ENCODE assay signal across 8 mouse cellular contexts in genomic region chr9:21769558-21770183, GRCm38 (mm10). TPM values are rescaled to one million over a fixed set of nuclear protein-coding genes. Genes with fewer than 3 reads are reported as not detected.
DNase-seq lines count a peak whose midpoint lies in the region; ATAC-seq lines count a peak whose summit lies in the region.

No protein-coding gene starts in this region.

- 77% methylated on average over 26 of the region's 26 CpGs for WGBS in midbrain, embryonic 15.5 days
- 75% methylated on average over 26 of the region's 26 CpGs for WGBS in midbrain, embryonic 14.5 days
- WGBS in heart, embryonic 14.5 days = 46% methylated on average over 26 of the region's 26 CpGs

- peaks cover 11% of the 10 kb centered on the region for H3K4me1 ChIP-seq in midbrain, embryonic 15.5 days
- no peaks in the 10 kb centered on the region for H3K4me1 ChIP-seq in midbrain, embryonic 14.5 days (ENCODE audit: control insufficient read depth, insufficient read depth, low read length)
- H3K4me1 ChIP-seq in heart, embryonic 14.5 days (ENCODE audit: control insufficient read depth in 2 of 2, insufficient read depth in 2 of 2, low read length in 2 of 2) = peaks cover 17 to 25% of the 10 kb centered on the region in 2 experiments

- no peak overlapping the region for H3K4me2 ChIP-seq in midbrain, embryonic 15.5 days
- no peak overlapping the region for H3K4me2 ChIP-seq in midbrain, embryonic 14.5 days (ENCODE audit: low read length)
- no peak overlapping the region for H3K4me2 ChIP-seq in heart, embryonic 14.5 days (ENCODE audit: low read length)

- DNase-seq in adrenal gland, postnatal 10 days = peak; percentile 49
- DNase-seq in adrenal gland, postnatal 4 days (ENCODE audit: low spot score in 2 of 2) = no peak
- no peak for DNase-seq in midbrain, embryonic 14.5 days
- peak; percentile 53 for DNase-seq in lung, postnatal 14 days
- DNase-seq in right cerebral cortex, postnatal 25 days = no peak

- H3K9me3 ChIP-seq in midbrain, embryonic 15.5 days = no peaks in the 10 kb centered on the region
- no peaks in the 10 kb centered on the region for H3K9me3 ChIP-seq in midbrain, embryonic 14.5 days (ENCODE audit: control insufficient read depth, low read length)
- no peaks in the 10 kb centered on the region for H3K9me3 ChIP-seq in heart, embryonic 14.5 days (ENCODE audit: control insufficient read depth, low read length)

- H3K27ac ChIP-seq in midbrain, embryonic 15.5 days = no peak overlapping the region
- H3K27ac ChIP-seq in midbrain, embryonic 14.5 days (replicated peaks; ENCODE audit: low read depth, low read length) = no peak overlapping the region
- peak overlapping the region; percentile 82 to 90 for H3K27ac ChIP-seq in heart, embryonic 14.5 days (replicated peaks in 1 of 2; ENCODE audit: control insufficient read depth in 1 of 2, insufficient read depth in 1 of 2, low read depth in 2 of 2, low read length in 2 of 2)

- no peaks in the 10 kb centered on the region for H3K36me3 ChIP-seq in midbrain, embryonic 15.5 days (replicated peaks)
- no peaks in the 10 kb centered on the region for H3K36me3 ChIP-seq in midbrain, embryonic 14.5 days (ENCODE audit: control insufficient read depth, insufficient read depth, low read length)
- peaks cover 85% of the 10 kb centered on the region for H3K36me3 ChIP-seq in heart, embryonic 14.5 days (ENCODE audit: control insufficient read depth, insufficient read depth, low read length)

- no peak overlapping the region for H3K4me3 ChIP-seq in midbrain, embryonic 15.5 days
- H3K4me3 ChIP-seq in midbrain, embryonic 14.5 days (replicated peaks; ENCODE audit: low read depth, low read length) = no peak overlapping the region
- H3K4me3 ChIP-seq in heart, embryonic 14.5 days (ENCODE audit: control insufficient read depth in 1 of 2, insufficient read depth in 1 of 2, low read depth in 1 of 2, low read length in 2 of 2) = no peak overlapping the region

- ATAC-seq in midbrain, embryonic 15.5 days (replicated peaks) = 0 out of 2 replicates have a peak, but pooled peaks have one; percentile 33
- ATAC-seq in midbrain, embryonic 14.5 days (ENCODE audit: low FRiP score, low TSS enrichment) = no peak
- ATAC-seq in heart, embryonic 14.5 days (ENCODE audit: insufficient number of reproducible peaks, insufficient read depth, low FRiP score, low read depth) = no peak
- ATAC-seq in megakaryocyte, adult 5-6 weeks (ENCODE audit: poor library complexity, severe bottlenecking) = no peak

- no peaks in the 10 kb centered on the region for H3K27me3 ChIP-seq in midbrain, embryonic 15.5 days (replicated peaks)
- H3K27me3 ChIP-seq in midbrain, embryonic 14.5 days (ENCODE audit: control insufficient read depth, insufficient read depth, low read length) = no peaks in the 10 kb centered on the region
- H3K27me3 ChIP-seq in heart, embryonic 14.5 days (ENCODE audit: control insufficient read depth, insufficient read depth, low read length) = no peaks in the 10 kb centered on the region

- H3K9ac ChIP-seq in midbrain, embryonic 15.5 days = no peak overlapping the region
- no peak overlapping the region for H3K9ac ChIP-seq in midbrain, embryonic 14.5 days (replicated peaks; ENCODE audit: low read length)
- H3K9ac ChIP-seq in heart, embryonic 14.5 days (ENCODE audit: low read length) = peak overlapping the region; percentile 1; the same call in 1 of the 2 replicates

RNA-seq across cellular contexts. Expression of gene Spc24, which starts 9.6 kb away (rescaled TPM):
- total RNA-seq in adrenal gland, postnatal 10 days (2021) = 10 to 100 TPM; 12.6 to 14.3 TPM
- total RNA-seq in adrenal gland, postnatal 4 days (2021) = 10 to 100 TPM; 19.6 to 22.8 TPM
- polyA plus RNA-seq in midbrain, embryonic 15.5 days (2015; fragmentation: Nextera tagmentation; extraction: Ambion mirVana) = 15.7 and 17.8 TPM in 2 replicates
- 19.9 and 21.4 TPM in 2 replicates for polyA plus RNA-seq in midbrain, embryonic 14.5 days (2014; fragmentation: Nextera tagmentation; extraction: Ambion mirVana)
- polyA plus RNA-seq in heart, embryonic 14.5 days (2014; fragmentation: Nextera tagmentation; extraction: Ambion mirVana) = 82.9 and 97.9 TPM in 2 replicates
- total RNA-seq in megakaryocyte, adult 5-6 weeks (2015) = 49.8 and 57.8 TPM in 2 replicates
- total RNA-seq in megakaryocyte, adult 5-6 weeks (2017) = 127 and 156 TPM in 2 replicates

RNA-seq across cellular contexts. Expression of gene Kank2, which starts 28.9 kb away (rescaled TPM):
- total RNA-seq in adrenal gland, postnatal 10 days (2021) = 10 to 100 TPM; 33.1 to 37.2 TPM
- total RNA-seq in adrenal gland, postnatal 4 days (2021) = 10 to 100 TPM; 52.5 to 57.4 TPM
- polyA plus RNA-seq in midbrain, embryonic 15.5 days (2015; fragmentation: Nextera tagmentation; extraction: Ambion mirVana) = 5.8 TPM in 2 replicates
- 0.66 and 2.7 TPM in 2 replicates for polyA plus RNA-seq in midbrain, embryonic 14.5 days (2014; fragmentation: Nextera tagmentation; extraction: Ambion mirVana)
- polyA plus RNA-seq in heart, embryonic 14.5 days (2014; fragmentation: Nextera tagmentation; extraction: Ambion mirVana) = 11.1 and 11.6 TPM in 2 replicates
- 0.73 and 1.2 TPM in 2 replicates for total RNA-seq in megakaryocyte, adult 5-6 weeks (2015)
- total RNA-seq in megakaryocyte, adult 5-6 weeks (2017) = 0.49 and 1.1 TPM in 2 replicates

RNA-seq across cellular contexts. Expression of gene Ldlr, which starts 46.4 kb away (rescaled TPM):
- total RNA-seq in adrenal gland, postnatal 10 days (2021) = 10 to 100 TPM; 21.6 to 41.6 TPM
- total RNA-seq in adrenal gland, postnatal 4 days (2021) = 10 to 100 TPM; 26.7 to 31.9 TPM
- 15.8 and 15.9 TPM in 2 replicates for polyA plus RNA-seq in midbrain, embryonic 15.5 days (2015; fragmentation: Nextera tagmentation; extraction: Ambion mirVana)
- 8.2 and 9.4 TPM in 2 replicates for polyA plus RNA-seq in midbrain, embryonic 14.5 days (2014; fragmentation: Nextera tagmentation; extraction: Ambion mirVana)
- 7.3 and 10.8 TPM in 2 replicates for polyA plus RNA-seq in heart, embryonic 14.5 days (2014; fragmentation: Nextera tagmentation; extraction: Ambion mirVana)
- 23.8 and 25.6 TPM in 2 replicates for total RNA-seq in megakaryocyte, adult 5-6 weeks (2015)
- total RNA-seq in megakaryocyte, adult 5-6 weeks (2017) = 50.1 and 51.5 TPM in 2 replicates

Comparison
In these comparisons a context has a peak if more than half of its experiments do, and no peak if none do; other contexts are left out.
1. DNase-seq: peak in adrenal gland, postnatal 10 days (single experiment) and lung, postnatal 14 days (single experiment); none in adrenal gland, postnatal 4 days (0 of 2), midbrain, embryonic 14.5 days (single experiment) and right cerebral cortex, postnatal 25 days (single experiment).
2. H3K27ac ChIP-seq: peak in heart, embryonic 14.5 days (2 of 2); none in midbrain, embryonic 15.5 days (single experiment) and midbrain, embryonic 14.5 days (single experiment).
3. RNA of gene Kank2, which starts 28.9 kb away (total RNA-seq): 52.5 to 57.4 TPM in adrenal gland, postnatal 4 days and 33.1 to 37.2 TPM in adrenal gland, postnatal 10 days; 0.49 to 1.2 TPM in megakaryocyte, adult 5-6 weeks; every median in the first group is over 10 times any median in the second.